Mouse (Mus musculus) brain, embryonic 14.5 days (tissue): ENCODE measurements at regions not wholly inside any gene's neighbourhood (a gene's known extent, or its start where the extent isn't known, plus 50 kb on each side); places are given as distances from the start of the nearest gene placed in this dataset.

Experiments
- DNase-seq: peaks from one replicate; pipeline ENCODE4 v3.0.0-alpha.2; 2011; ENCODE audit warnings: low read depth
- CTCF ChIP-seq: fragments of 200-500 bp; IDR thresholded peaks from 2 replicates; pipeline ENCODE4 v1.5.1; 2012; ENCODE audit warnings: inconsistent platforms, mild to moderate bottlenecking, moderate library complexity, borderline replicate concordance; ENCODE audit not compliant: insufficient read depth, insufficient read length; ENCODE audit errors: extremely low read depth
- POLR2A ChIP-seq: fragments of 200-500 bp; IDR thresholded peaks from 2 replicates; pipeline ENCODE4 v1.6.1; 2012; ENCODE audit warnings: mild to moderate bottlenecking, inconsistent platforms, borderline replicate concordance; ENCODE audit not compliant: poor library complexity, insufficient read depth, insufficient read length, severe bottlenecking; ENCODE audit errors: extremely low read depth

GRCm38 (mm10) chr1:18531702-18532101 is 266.8 kb upstream of the Defb41 start:
- DNase-seq, result no peak
- TF ChIP-seq POLR2A, result no peak
- TF ChIP-seq CTCF, result no peak

GRCm38 (mm10) chr1:18524485-18524884 is 259.5 kb upstream of the Defb41 start:
- TF ChIP-seq CTCF (no peak), POLR2A (no peak)
- no peak for DNase-seq

- TF ChIP-seq POLR2A, result no peak
- no peak for TF ChIP-seq CTCF
- no peak for DNase-seq
These were observed 258.0 kb upstream of the Defb41 start for GRCm38 (mm10) chr1:18522902-18523301.

- TF ChIP-seq CTCF (no peak), POLR2A (no peak)
- peak; percentile 32 for DNase-seq
These were observed 247.8 kb upstream of the Defb41 start for GRCm38 (mm10) chr1:18512764-18513163.

- TF ChIP-seq POLR2A (no peak), CTCF (no peak)
These were observed 233.6 kb upstream of the Defb41 start for GRCm38 (mm10) chr1:18498556-18498955.

GRCm38 (mm10) chr1:18468496-18468895 is 203.6 kb upstream of the Defb41 start:
- TF ChIP-seq CTCF, result no peak
- no peak for TF ChIP-seq POLR2A
- no peak for DNase-seq

More at GRCm38 (mm10) chr1:18498556-18498955, 233.6 kb upstream of the Defb41 start:
- no peak for DNase-seq

GRCm38 (mm10) chr1:18465303-18465829 is 200.4 kb upstream of the Defb41 start:
- no peak for TF ChIP-seq CTCF
- peak; percentile 81 for DNase-seq

- TF ChIP-seq CTCF, result no peak
- TF ChIP-seq POLR2A, result no peak
- DNase-seq, result peak; percentile 69
These were observed 198.3 kb upstream of the Defb41 start for GRCm38 (mm10) chr1:18463218-18463617.

GRCm38 (mm10) chr1:18416297-18416732 is 151.4 kb upstream of the Defb41 start:
- TF ChIP-seq CTCF (no peak), POLR2A (no peak)
- DNase-seq, result peak; percentile 79

- peak; percentile 56 for DNase-seq
- TF ChIP-seq CTCF (no peak), POLR2A (no peak)
These were observed 150.9 kb upstream of the Defb41 start for GRCm38 (mm10) chr1:18415879-18416278.

- TF ChIP-seq CTCF (no peak), POLR2A (no peak)
- DNase-seq, result peak; percentile 4
These were observed 147.8 kb upstream of the Defb41 start for GRCm38 (mm10) chr1:18412746-18413145.

- TF ChIP-seq CTCF (no peak), POLR2A (no peak)
These were observed 124.7 kb upstream of the Defb41 start for GRCm38 (mm10) chr1:18389591-18389990.

GRCm38 (mm10) chr1:18384079-18384478 is 119.1 kb upstream of the Defb41 start:
- DNase-seq, result no peak
- TF ChIP-seq POLR2A (no peak), CTCF (no peak)

More at GRCm38 (mm10) chr1:18389591-18389990, 124.7 kb upstream of the Defb41 start:
- DNase-seq, result no peak
